Mouse (Mus musculus) stomach, embryonic 16.5 days (tissue): ENCODE data around the gene Prkrip1. TPM values are rescaled to one million over a fixed set of nuclear protein-coding genes. Genes with fewer than 3 reads are reported as not detected.

Experiments
- ATAC-seq: fragments of 200-750 bp; cut with Nextera tagmentation; 2 replicates; pipeline ENCODE4 v1.8.0; 2017; ENCODE audit warnings: moderate number of reproducible peaks, moderate TSS enrichment; ENCODE audit not compliant: insufficient read depth, low FRiP score
- H3K27ac ChIP-seq: fragments of 300-500 bp; sonication (generic); 2 replicates; pipeline ENCODE4 v1.5.1; 2014; ENCODE audit warnings: low read length
- H3K27me3 ChIP-seq: fragments of 300-500 bp; sonication (generic); 2 replicates; pipeline ENCODE4 v1.6.1; 2014; ENCODE audit warnings: low read length, control low read depth, mixed read lengths; ENCODE audit not compliant: control insufficient read depth, insufficient read depth
- H3K36me3 ChIP-seq: fragments of 300-500 bp; sonication (generic); 2 replicates; pipeline ENCODE4 v1.6.1; 2014; ENCODE audit warnings: low read length; ENCODE audit not compliant: control insufficient read depth, insufficient read depth
- H3K4me1 ChIP-seq: fragments of 300-500 bp; sonication (generic); 2 replicates; pipeline ENCODE4 v1.6.1; 2014; ENCODE audit warnings: low read length, control low read depth, mixed read lengths; ENCODE audit not compliant: control insufficient read depth, insufficient read depth
- H3K4me2 ChIP-seq: fragments of 300-500 bp; sonication (generic); 2 replicates; pipeline ENCODE4 v1.6.1; 2014; ENCODE audit warnings: low read depth, low read length, mixed read lengths
- H3K4me3 ChIP-seq: fragments of 300-500 bp; sonication (generic); replicated peaks from 2 replicates; pipeline ENCODE4 v1.5.1; 2014; ENCODE audit warnings: mild to moderate bottlenecking, low read length
- H3K9ac ChIP-seq: fragments of 300-500 bp; sonication (generic); 2 replicates; pipeline ENCODE4 v1.6.1; 2014; ENCODE audit warnings: low read length
- H3K9me3 ChIP-seq: fragments of 300-500 bp; sonication (generic); replicated peaks from 2 replicates; pipeline ENCODE4 v1.6.1; 2016; ENCODE audit warnings: low read length, control low read depth; ENCODE audit not compliant: control insufficient read depth
- WGBS: fragments of 180-500 bp; shearing (Covaris S2); extraction: QIAGEN DNeasy Blood & Tissue Kit; methylation state at CpG from one replicate; pipeline ENCODE4 v1.1.7; 2014; 5-methylcytosine and 5-hydroxymethylcytosine counted together
- polyA plus RNA-seq: library from polyadenylated mRNA; unstranded; fragments of >200 nt; fragmentation: Nextera tagmentation; extraction: Ambion mirVana; gene quantifications from 2 replicates; pipeline ENCODE4 v1.2.1, GENCODE M21; 2015

Prkrip1 gene
- polyA plus RNA-seq, 1 experiment from 2014 or later = 44.5 TPM

DNA sequence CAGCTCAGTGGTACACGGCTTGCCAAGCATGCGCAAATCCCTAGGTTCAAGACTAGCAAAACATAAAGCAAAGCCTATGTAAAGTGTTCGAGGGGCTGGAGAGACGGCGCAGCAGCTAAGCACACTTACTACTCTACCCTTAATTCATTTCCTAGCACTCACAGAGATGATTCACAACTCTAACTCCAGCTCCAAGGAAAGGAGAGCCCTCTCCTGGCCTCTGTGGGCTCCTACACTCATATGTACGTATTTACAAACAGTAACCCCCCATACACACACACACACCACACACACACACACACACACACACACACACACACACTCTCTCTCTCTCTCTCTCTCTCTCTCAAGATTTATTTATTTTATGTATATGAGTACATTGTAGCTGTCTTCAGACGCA lies 15.0 kb downstream of the Prkrip1 start:
- no peaks in the 10 kb centered on the region for H3K27me3 ChIP-seq

DNA sequence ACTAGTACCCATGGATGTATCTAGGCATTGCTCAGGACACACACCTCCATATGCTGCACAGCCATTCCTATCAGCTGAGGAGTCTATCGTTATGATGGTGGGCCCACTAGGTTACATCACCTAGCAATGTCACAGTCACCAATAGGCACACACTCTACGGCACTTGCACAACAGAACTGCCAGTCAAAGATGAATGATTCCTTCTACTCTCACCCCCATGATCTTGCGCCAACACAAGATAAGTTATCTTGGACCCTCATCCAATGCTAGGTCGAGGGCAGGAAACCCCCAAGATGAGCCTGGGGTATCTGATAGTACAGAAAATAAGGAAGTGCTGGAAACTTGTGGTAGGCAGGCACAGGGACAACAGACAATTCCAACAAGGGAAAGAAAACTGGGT lies 15.9 kb downstream of the Prkrip1 start:
- Histone ChIP-seq H3K27me3 (no peaks in the 10 kb centered on the region), H3K4me2 (no peak overlapping the region), H3K9me3 (no peaks in the 10 kb centered on the region), H3K4me1 (no peaks in the 10 kb centered on the region), H3K36me3 (0 out of 2 replicates have a peak, but pooled peaks cover 3% of the 10 kb centered on the region), H3K9ac (no peak overlapping the region), H3K27ac (no peak overlapping the region), H3K4me3 (no peak overlapping the region)
- 83% methylated on average over 4 of the region's 4 CpGs for WGBS
- ATAC-seq = no peak

More for the DNA sequence above, 15.0 kb downstream of the Prkrip1 start:
- Histone ChIP-seq H3K9me3 (no peaks in the 10 kb centered on the region), H3K4me2 (no peak overlapping the region), H3K9ac (no peak overlapping the region), H3K4me1 (no peaks in the 10 kb centered on the region), H3K36me3 (no peaks in the 10 kb centered on the region), H3K4me3 (no peak overlapping the region), H3K27ac (no peak overlapping the region)
- ATAC-seq = no peak
- WGBS = 91% methylated on average over 7 of the region's 7 CpGs

DNA sequence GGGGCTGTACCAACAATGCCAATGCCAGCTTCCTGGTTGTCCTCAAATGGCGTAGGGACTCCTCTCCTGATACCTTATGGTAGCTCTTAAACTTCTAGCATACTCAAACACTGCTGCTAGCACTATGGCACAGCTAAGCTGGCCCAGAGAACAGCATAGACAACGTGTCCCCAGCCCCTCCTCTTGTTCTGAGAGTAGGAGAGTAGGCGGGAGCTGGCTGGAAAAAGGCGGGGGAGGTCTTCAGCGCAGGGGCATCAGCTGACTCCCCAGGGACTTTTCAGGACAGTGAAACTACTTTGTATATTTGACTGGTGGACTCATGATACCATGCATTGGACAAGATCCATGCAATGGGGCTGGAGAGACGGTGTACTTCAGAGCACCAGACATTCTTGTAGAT lies 16.7 kb downstream of the Prkrip1 start:
- Histone ChIP-seq H3K9me3 (no peaks in the 10 kb centered on the region), H3K4me1 (no peaks in the 10 kb centered on the region), H3K4me2 (no peak overlapping the region), H3K4me3 (no peak overlapping the region), H3K27ac (no peak overlapping the region), H3K36me3 (0 out of 2 replicates have a peak, but pooled peaks cover 3% of the 10 kb centered on the region), H3K9ac (no peak overlapping the region), H3K27me3 (no peaks in the 10 kb centered on the region)
- WGBS = 86% methylated on average over 6 of the region's 6 CpGs
- ATAC-seq = no peak

DNA sequence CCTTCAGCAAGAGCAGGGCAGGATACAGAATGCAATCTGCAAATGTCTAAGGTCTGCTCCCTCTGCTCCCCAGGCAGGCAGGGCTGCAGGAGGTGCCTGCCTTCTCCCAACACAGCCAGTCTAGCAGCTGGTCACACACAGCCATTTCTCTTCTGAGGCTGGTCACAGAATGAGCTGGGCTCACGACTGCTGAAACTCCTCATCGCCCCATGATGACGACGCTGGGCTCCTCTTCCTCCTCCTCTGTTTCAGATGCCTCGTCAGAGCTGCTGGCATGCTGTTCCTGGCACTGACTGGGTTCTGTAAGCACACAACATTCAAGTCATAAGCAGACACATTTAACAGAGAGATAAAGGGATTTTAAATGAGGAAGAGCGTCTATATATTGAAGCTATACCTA lies 17.6 kb downstream of the Prkrip1 start:
- no peak for ATAC-seq
- no peaks in the 10 kb centered on the region for H3K27me3 ChIP-seq
- H3K9me3 ChIP-seq = no peaks in the 10 kb centered on the region
- 0 out of 2 replicates have a peak, but pooled peaks cover 3% of the 10 kb centered on the region for H3K36me3 ChIP-seq
- no peak overlapping the region for H3K27ac ChIP-seq
- no peak overlapping the region for H3K4me2 ChIP-seq
- H3K9ac ChIP-seq = no peak overlapping the region
- no peaks in the 10 kb centered on the region for H3K4me1 ChIP-seq
- H3K4me3 ChIP-seq = no peak overlapping the region
- WGBS = 89% methylated on average over 6 of the region's 6 CpGs

DNA sequence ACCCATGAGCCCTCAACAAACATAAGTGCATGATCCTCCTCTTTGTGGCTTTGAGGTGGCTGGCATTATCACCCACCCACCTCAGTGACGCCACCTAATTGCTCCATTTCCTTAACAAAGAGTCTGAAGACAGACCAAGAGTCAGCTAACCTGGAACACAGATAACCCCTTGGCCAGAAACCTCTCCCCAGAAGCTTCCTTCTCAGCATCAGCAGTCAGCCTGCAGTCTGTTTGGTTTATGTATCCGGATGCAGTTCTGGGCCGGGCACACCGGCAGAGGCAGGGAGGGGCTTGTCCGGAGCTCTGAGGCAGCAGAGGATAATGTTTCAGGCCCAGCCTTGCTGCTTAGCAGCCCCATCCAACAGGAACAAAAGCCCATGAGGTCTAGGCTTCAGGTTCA lies 19.2 kb downstream of the Prkrip1 start:
- H3K27me3 ChIP-seq = no peaks in the 10 kb centered on the region
- H3K27ac ChIP-seq = no peak overlapping the region
- 69% methylated on average over 5 of the region's 5 CpGs for WGBS
- no peak overlapping the region for H3K9ac ChIP-seq
- H3K36me3 ChIP-seq = 0 out of 2 replicates have a peak, but pooled peaks cover 3% of the 10 kb centered on the region
- no peak for ATAC-seq
- H3K9me3 ChIP-seq = no peaks in the 10 kb centered on the region
- H3K4me1 ChIP-seq = no peaks in the 10 kb centered on the region
- no peak overlapping the region for H3K4me3 ChIP-seq
- H3K4me2 ChIP-seq = no peak overlapping the region

DNA sequence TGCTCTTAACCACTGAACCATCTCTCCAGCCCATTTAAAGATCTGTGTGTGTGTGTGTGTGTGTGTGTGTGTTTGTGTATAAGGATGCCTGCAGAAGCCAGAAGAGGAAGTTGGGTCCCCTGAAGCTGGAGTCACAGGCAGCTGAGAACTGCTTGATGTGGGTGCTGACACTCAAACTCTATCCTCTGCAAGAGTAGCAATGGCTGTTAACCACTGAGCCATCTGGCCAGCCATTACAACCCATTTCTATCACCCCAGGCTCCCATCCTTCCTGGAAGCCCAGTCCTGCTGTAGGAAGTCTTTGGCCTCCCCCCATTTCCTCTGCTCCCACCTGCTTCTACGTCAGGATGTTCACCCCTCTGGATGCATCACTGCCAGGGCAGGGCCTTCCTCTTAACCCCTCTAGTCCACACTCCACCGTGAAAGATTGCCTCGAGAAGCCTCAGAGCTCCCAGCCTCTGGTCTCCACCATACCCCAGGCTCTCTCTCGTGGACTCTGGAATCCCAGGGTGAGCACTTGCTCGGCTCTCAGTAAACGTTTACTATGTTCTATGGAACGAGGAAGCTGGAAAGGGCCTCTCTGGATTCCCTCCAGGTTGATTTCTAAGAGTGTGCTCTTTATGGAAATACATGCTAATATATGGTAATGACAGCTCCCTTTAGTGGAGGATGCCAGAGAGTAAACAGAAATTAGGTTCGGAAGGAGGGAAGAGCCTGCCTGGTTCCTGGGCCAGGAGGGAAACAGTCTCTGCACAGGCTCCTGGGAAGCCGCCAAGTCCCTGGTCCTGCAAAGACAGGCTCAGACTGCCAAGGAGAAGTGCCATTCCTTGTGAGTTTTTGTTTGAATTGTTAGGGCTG lies 24.9 kb downstream of the Prkrip1 start:
- H3K9me3 ChIP-seq = no peaks in the 10 kb centered on the region
- 0 out of 2 replicates have a peak, but pooled peaks cover 3% of the 10 kb centered on the region for H3K36me3 ChIP-seq
- peaks cover 12% of the 10 kb centered on the region for H3K4me1 ChIP-seq
- peak overlapping the region; percentile 55; the same call in 1 of the 2 replicates for H3K9ac ChIP-seq
- no peaks in the 10 kb centered on the region for H3K27me3 ChIP-seq
- no peak overlapping the region for H3K4me3 ChIP-seq
- peak overlapping the region; percentile 19; the same call in 1 of the 2 replicates for H3K4me2 ChIP-seq
- peak overlapping the region; percentile 80 for H3K27ac ChIP-seq
- ATAC-seq = peak; percentile 24; the same call in 1 of the 2 replicates
- WGBS = 27% methylated on average over 9 of the region's 9 CpGs

DNA sequence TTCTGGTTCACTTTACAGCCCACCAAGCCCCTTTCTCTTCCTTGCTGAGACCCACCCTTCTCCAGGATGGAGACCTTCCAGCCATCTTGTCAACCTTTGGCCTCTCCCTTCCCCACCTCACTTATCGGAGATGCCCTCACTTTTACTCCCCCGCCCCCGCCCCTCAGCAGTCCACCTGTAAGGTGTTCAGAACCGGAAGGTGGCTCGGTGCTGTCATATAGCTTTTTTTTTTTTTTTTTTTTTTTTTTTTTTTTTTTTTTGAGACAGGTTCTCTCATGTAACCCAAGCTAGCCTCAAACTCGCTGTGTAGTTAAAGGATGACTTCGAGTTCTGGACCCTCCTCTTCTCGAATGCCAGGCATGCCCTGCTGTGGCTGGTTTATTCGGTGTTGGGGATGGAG lies 25.8 kb downstream of the Prkrip1 start:
- Histone ChIP-seq H3K27ac (no peak overlapping the region), H3K9ac (no peak overlapping the region), H3K27me3 (no peaks in the 10 kb centered on the region), H3K9me3 (no peaks in the 10 kb centered on the region), H3K4me1 (peaks cover 12% of the 10 kb centered on the region), H3K36me3 (no peaks in the 10 kb centered on the region), H3K4me3 (no peak overlapping the region), H3K4me2 (no peak overlapping the region)
- no peak for ATAC-seq
- 73% methylated on average over 9 of the region's 9 CpGs for WGBS

DNA sequence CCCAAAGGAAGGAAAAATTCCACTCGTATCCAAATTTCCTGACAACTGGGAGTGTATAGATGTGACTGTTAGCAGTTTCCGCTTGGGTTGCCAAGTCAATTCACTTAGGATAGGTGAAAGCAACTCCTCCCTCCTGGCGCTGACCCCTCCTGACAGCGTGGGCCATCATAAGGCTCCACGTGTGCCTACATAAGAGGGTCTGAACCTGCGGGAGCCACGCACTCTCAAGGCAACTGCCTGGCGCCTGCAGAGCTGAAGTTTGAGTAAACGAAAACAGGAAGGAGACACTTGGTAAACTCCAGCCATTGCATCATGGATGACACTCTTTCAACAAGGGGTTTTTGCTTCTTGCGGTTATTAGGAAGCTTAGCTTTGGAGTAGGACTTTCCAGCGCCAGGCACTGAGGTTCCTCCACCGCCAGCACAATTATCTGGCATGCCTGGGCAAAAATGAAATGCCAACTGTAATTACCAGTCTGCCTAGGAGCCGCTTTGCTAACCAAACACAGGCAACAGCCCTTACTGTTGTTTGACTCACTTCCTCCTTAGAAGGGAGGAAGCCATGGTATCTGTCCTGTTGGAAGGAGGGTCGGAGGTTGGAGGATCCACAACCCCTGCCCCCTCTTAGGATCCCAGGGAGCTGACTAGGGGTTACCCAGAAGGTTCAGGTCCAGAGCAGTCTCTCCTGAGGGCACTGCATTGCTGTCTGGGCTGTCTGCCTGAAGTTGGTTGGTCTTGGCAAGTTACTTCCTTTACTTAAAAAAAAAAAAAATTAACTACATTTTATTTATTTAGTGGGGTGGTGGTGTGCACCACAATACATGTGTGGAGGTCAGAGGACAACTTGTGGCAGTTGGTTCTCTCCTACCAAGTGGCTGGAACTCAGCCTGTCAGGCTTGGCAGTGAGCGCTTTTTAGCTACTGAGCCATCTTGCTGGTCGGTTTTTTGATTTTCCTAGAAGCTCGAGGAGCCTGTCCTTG lies 27.1 kb downstream of the Prkrip1 start:
- H3K27me3 ChIP-seq = no peaks in the 10 kb centered on the region
- H3K4me2 ChIP-seq = peak overlapping the region; percentile 98
- no peaks in the 10 kb centered on the region for H3K9me3 ChIP-seq
- H3K9ac ChIP-seq = peak overlapping the region; percentile 76
- H3K4me1 ChIP-seq = peaks cover 12% of the 10 kb centered on the region
- H3K36me3 ChIP-seq = no peaks in the 10 kb centered on the region
- peak overlapping the region; percentile 66 for H3K4me3 ChIP-seq
- WGBS = 26% methylated on average over 17 of the region's 17 CpGs
- H3K27ac ChIP-seq = peak overlapping the region; percentile 70
- ATAC-seq = no peak
